Mouse (Mus musculus) large intestine, adult 2 months (tissue): ENCODE measurements around the gene 1700001C02Rik. TPM values are rescaled to one million over a fixed set of nuclear protein-coding genes. Genes with fewer than 3 reads are reported as not detected.

Experiments
- DNase-seq: peaks from one replicate; pipeline ENCODE4 v3.0.0-alpha.2; 2012; ENCODE audit warnings: low read depth, low spot score
- WGBS: fragments of 180-500 bp; shearing (Covaris S2); methylation state at CpG from one replicate; pipeline ENCODE4 v1.1.7; 2018; 5-methylcytosine and 5-hydroxymethylcytosine counted together
- polyA plus RNA-seq: library from polyadenylated mRNA; depleted of rRNA; stranded (reverse); fragments of >200 nt; gene quantifications from 2 replicates; pipeline ENCODE4 v1.2.3, GENCODE M21; 2012

1700001C02Rik gene
- polyA plus RNA-seq, 1 experiment = not detected

- WGBS = 60% methylated on average over 5 of the region's 5 CpGs
- DNase-seq = no peak
These were observed 25.0 kb downstream of the 1700001C02Rik start for GRCm38 (mm10) chr5:30490845-30491244.

- DNase-seq = no peak
- WGBS = 66% methylated on average over 7 of the region's 7 CpGs
These were observed 27.9 kb downstream of the 1700001C02Rik start for GRCm38 (mm10) chr5:30493723-30494122.

- no peak for DNase-seq
- 78% methylated on average over 7 of the region's 7 CpGs for WGBS
These were observed 28.8 kb downstream of the 1700001C02Rik start for GRCm38 (mm10) chr5:30494606-30495005.

- DNase-seq = no peak
- 41% methylated on average over 2 of the region's 2 CpGs for WGBS
These were observed 29.4 kb downstream of the 1700001C02Rik start for GRCm38 (mm10) chr5:30495288-30495687.

GRCm38 (mm10) chr5:30496821-30497220 is 31.0 kb downstream of the 1700001C02Rik start:
- DNase-seq = no peak
- WGBS = 44% methylated on average over 8 of the region's 8 CpGs

- DNase-seq = no peak
- WGBS = 74% methylated on average over 7 of the region's 7 CpGs
These were observed 31.5 kb downstream of the 1700001C02Rik start for GRCm38 (mm10) chr5:30497299-30497698.

GRCm38 (mm10) chr5:30513111-30513510 is 47.3 kb downstream of the 1700001C02Rik start:
- WGBS = 89% methylated on average over 8 of the region's 8 CpGs
- no peak for DNase-seq

- peak; percentile 19 for DNase-seq
- WGBS = 49% methylated on average over 7 of the region's 7 CpGs
These were observed 50.5 kb downstream of the 1700001C02Rik start for GRCm38 (mm10) chr5:30516376-30516775.

- 34% methylated on average over 5 of the region's 5 CpGs for WGBS
- no peak for DNase-seq
These were observed 52.3 kb downstream of the 1700001C02Rik start for GRCm38 (mm10) chr5:30518108-30518507.

GRCm38 (mm10) chr5:30518547-30518946 is 52.7 kb downstream of the 1700001C02Rik start:
- no peak for DNase-seq
- WGBS = 71% methylated on average over 6 of the region's 6 CpGs

GRCm38 (mm10) chr5:30519494-30519893 is 53.6 kb downstream of the 1700001C02Rik start:
- WGBS = 57% methylated on average over 7 of the region's 7 CpGs

GRCm38 (mm10) chr5:30520214-30520732 is 54.4 kb downstream of the 1700001C02Rik start:
- DNase-seq = no peak
- 49% methylated on average over 10 of the region's 10 CpGs for WGBS

More at GRCm38 (mm10) chr5:30519494-30519893, 53.6 kb downstream of the 1700001C02Rik start:
- no peak for DNase-seq

- DNase-seq = no peak
- 90% methylated on average over 8 of the region's 8 CpGs for WGBS
These were observed 56.6 kb downstream of the 1700001C02Rik start for GRCm38 (mm10) chr5:30522406-30522805.

GRCm38 (mm10) chr5:30523131-30523530 is 57.3 kb downstream of the 1700001C02Rik start:
- DNase-seq = no peak
- WGBS = 77% methylated on average over 3 of the region's 3 CpGs

GRCm38 (mm10) chr5:30524213-30524612 is 58.4 kb downstream of the 1700001C02Rik start:
- no peak for DNase-seq
- WGBS = 48% methylated on average over 3 of the region's 3 CpGs

- 29% methylated on average over 12 of the region's 12 CpGs for WGBS
- DNase-seq = no peak
These were observed 60.3 kb downstream of the 1700001C02Rik start for GRCm38 (mm10) chr5:30525920-30526836.

GRCm38 (mm10) chr5:30527129-30527528 is 61.3 kb downstream of the 1700001C02Rik start:
- 76% methylated on average over 5 of the region's 5 CpGs for WGBS
- no peak for DNase-seq

- 44% methylated on average over 4 of the region's 4 CpGs for WGBS
- DNase-seq = no peak
These were observed 63.1 kb downstream of the 1700001C02Rik start for GRCm38 (mm10) chr5:30528906-30529305.
